Mouse (Mus musculus) cerebellum, adult 2 months (tissue): ENCODE measurements around the gene Fbxo39.
"Not testable (repeated sequence)": the region's sequence is repeated elsewhere in the genome, so short reads cannot be mapped to it uniquely, and the experiment has no call there.

ENCODE experiments used
- CTCF ChIP-seq: fragments of 200-500 bp; IDR thresholded peaks from 2 replicates; pipeline ENCODE4 v1.5.1; 2011; ENCODE audit warnings: low read depth, mild to moderate bottlenecking, control low read depth, low read length, moderate library complexity, borderline replicate concordance; ENCODE audit not compliant: insufficient read depth
- POLR2A ChIP-seq: fragments of 200-500 bp; IDR thresholded peaks from 2 replicates; pipeline ENCODE4 v1.6.1; 2011; ENCODE audit warnings: low read length, control low read depth, borderline replicate concordance; ENCODE audit not compliant: insufficient read depth

- not testable (repeated sequence) for TF ChIP-seq POLR2A, CTCF
Observed at GRCm38 (mm10) chr11:72343238-72343625, 29.0 kb downstream of the Fbxo39 start.
